Mouse (Mus musculus) layer of hippocampus, adult 11-12 months (tissue): ENCODE measurements around the gene Gm5678.

ENCODE experiments used
- DNase-seq: peaks from one replicate; pipeline ENCODE4 v3.0.0; 2022; ENCODE audit warnings: low spot score

Gm5678 gene

GRCm38 (mm10) chr16:93627761-93628400 lies at the start of gene Gm5678:
Gm5678 (plus strand) TSS chr16:93628097.
- peak; percentile 36 for DNase-seq

DNA sequence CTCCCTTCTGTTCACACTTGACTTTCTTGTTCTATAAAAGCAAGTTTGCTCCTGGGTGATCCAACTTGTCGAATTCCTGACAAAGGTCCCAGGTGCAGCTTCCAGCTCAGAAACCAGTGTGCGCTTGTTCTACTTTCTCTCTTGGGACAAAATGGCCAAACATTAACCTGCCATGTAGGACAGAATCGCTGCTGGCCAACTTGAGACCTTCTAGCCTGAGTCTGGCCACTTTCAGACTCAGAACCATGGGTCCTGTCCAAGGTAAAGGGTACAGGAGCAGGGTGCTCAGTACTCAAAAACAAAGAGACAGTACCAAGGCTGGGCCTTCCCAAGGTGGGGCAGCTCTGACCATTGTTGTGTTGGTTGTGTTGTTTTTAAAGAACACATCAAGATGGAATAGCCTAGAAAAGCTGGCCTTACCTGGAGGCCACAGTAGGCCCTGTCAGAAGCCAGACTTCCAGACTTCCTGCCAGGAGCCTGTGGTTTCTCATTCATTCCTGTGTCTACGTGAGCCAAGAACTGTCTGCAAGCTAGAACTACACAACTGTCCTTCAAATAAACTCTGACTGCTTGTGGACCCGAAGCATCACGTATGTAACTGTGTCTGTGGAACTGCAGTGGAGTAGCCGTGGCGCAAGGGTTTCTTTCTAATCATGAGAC lies 49.4 kb upstream of the Gm5678 start:
- DNase-seq: no peak

DNA sequence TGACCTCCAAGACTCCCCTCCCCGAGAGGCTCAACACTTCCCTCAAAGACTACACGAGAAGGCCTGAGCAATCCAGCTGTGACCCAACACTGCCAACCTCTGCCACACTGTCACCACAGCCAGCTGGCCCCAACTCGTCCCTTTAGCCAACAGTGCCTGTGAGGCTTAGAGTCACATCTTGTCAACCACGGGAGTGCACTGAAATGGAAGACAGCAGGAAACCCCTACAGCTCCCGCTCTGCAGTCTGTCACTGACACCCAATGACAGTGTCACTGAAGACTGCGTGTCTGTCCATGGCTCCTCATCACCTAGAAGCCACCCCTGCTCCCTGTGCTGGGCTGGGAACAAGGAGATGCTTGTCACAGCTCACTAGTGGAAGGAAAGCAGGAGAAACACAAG lies 46.8 kb upstream of the Gm5678 start:
- no peak for DNase-seq

GRCm38 (mm10) chr16:93584976-93585702 lies 42.8 kb upstream of the Gm5678 start:
- no peak for DNase-seq

GRCm38 (mm10) chr16:93585703-93586205 lies 42.1 kb upstream of the Gm5678 start:
- no peak for DNase-seq

DNA sequence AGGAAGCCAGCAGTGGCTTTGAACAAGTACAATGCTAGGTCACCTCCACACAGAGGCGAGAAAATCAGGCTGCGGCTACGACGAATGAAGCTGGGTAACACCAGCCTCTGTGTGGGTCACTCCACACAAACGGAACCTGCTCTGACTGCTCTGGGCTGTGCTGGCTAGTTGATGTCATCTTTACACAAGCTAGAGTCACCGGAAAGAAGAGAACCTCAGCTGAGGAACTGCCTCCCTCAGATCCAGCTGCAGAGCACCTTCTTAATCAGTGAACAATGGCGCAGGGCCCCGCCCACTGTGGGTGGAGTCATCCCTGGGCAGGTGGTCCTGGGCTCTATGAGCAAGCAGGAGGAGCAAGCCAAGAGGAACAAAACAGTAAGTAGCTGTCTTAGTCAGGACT lies 41.5 kb upstream of the Gm5678 start:
- no peak for DNase-seq

DNA sequence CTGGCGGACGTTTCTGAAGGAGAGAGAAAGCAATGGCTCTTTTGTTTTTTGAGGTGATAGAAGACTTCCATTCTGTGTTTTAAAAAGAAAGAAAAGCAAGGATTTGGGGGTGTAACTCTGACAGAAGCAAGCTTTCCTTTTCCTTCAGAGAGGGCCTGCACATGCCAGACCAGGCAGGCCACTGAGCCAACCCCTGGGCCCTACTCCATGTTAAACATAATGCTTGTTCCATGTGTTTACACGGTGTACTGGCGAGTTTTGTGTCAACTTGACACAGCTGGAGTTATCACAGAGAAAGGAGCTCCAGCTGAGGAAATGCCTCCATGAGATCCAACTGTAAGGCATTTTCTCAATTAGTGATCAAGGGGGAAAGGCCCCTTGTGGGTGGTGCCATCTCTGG lies 39.6 kb upstream of the Gm5678 start:
- no peak for DNase-seq

DNA sequence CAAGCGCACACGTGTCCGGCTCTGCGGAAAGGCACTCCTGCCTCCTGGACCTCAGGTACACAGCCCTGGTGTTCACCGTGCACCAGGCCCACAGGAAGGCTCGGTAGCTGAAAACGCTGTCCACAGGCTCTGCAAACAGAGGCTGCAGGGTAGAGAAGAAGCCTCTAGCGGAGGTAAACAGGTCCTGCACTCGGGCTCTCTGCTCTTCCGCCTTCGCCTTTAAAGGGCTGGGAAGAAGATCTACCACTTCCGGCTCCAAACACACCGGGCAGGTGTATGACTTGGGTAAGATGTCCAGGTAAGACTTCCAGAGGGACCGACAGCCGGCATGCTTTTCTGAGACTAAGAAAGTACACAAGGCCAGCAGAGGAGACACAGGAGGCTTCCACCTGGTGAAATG lies 37.0 kb upstream of the Gm5678 start:
- no peak for DNase-seq

- no peak for DNase-seq
Measured at GRCm38 (mm10) chr16:93591450-93592430, 36.2 kb upstream of the Gm5678 start.

GRCm38 (mm10) chr16:93592711-93593110 lies 35.2 kb upstream of the Gm5678 start:
- no peak for DNase-seq

GRCm38 (mm10) chr16:93593406-93593805 lies 34.5 kb upstream of the Gm5678 start:
- DNase-seq: no peak

DNA sequence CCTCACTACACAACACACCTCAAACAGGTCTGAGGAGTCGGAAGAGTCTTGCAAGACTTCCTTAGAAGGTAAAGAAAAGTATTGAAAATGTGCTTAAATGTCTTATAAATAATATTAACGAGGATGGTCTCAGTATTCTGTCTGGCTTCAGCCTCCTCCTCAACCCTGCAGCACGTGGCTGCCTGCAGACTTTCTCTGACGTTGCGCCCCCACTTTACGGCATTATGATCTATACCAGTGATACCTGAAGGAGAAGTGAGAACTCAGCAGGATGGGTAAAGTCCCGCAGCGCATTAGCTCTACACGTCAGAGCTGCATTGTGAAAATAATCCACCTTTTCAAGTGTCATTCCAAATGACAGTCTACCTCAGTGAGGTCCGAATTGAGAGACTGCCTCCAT lies 33.4 kb upstream of the Gm5678 start:
- DNase-seq: no peak

GRCm38 (mm10) chr16:93595766-93596165 lies 32.1 kb upstream of the Gm5678 start:
- no peak for DNase-seq

DNA sequence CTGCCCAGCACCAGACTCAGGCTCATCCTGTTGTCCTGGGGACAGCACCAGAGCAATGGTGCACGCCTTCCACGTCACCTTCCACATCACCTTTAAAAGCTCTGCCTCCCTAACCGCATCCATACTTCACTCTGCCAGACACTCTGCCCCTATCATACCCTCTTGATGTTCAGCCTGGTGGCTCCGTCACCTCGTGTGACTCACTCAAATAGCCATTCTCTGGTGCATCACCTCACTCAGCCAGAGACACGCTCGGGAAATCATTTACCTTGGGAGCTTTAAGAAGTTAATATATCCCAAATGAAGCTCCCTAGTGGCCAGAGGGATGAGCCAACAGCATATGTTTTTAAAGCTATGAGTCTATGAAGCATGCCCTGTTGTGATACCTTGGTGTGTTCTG lies 31.1 kb upstream of the Gm5678 start:
- no peak for DNase-seq

DNA sequence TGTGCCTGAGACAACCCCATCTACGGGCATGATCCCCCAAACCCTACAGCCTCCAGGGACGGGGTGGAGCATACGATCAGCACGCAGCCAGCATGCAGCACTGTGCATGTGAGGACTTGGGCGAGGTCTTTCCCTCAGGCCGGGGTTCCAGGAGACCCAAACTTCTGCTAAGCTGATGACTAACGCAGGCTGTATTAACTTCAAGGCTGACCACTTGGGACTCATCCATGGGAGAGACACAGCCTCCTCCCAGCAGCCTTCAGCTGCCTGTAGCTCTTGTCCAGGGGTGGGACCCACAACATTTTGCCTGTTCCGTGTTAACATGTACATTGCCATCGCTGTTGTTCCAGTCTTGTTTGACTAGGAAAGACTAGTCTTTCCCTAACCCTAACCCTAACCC lies 30.3 kb upstream of the Gm5678 start:
- no peak for DNase-seq

DNA sequence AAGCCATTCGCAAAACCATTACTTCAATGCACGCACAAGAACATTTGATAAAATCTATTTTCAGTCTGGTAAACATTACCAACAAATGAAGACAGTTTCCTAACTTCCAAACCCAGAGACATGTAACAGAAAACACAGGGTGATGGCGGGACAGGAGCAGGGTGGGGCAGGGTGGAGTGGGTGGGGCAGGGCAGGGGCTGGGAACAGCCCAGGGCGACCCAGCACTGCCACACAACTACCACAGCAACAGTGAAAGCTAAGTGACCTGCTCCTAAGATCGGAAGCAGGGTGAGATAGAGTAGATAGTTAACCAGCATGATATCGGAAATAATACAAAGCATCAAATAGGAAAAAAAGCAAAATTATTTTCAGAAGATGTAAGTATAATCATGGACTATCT lies 28.4 kb upstream of the Gm5678 start:
- no peak for DNase-seq

DNA sequence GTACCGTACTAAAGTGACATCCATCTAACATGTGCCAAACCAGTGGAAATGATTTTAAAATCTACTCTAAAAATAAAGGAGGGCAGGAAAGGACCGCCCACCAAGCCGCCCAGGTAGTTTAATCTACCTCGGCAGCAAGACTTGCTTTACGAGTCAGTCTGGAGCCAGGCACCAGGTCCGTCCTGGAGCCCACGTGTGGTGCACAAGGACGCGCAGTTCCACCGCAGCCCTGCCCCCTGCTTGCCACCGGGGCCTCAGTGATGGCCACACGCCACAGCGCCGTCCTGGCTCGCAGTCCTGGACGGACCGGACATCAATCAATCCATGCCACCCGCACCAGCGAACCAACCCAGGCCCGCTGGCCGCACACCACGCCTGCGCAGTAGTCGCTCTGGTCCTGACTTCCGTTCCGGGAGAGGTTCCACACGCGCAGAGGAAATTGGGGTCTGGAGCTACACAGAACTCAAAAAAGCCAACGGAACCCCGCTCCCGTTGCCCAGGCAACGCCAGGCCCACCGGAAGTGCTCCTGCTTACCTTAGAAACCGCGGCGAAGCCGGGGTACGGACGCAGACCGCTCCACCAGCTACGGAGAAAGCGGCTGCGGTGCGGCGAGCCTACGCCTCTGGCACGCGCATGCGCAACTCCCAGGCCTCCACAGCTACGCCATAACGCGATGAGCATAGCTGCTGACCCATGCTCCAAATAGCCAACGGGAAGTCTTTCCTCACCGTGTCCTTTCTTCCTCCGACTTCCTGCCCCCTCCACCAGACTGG lies 24.3 kb upstream of the Gm5678 start, which contains the start of gene Setd4:
Setd4 (minus strand) TSS at position 625 of the 774 bp plus-strand sequence.
- peak; percentile 93 for DNase-seq

DNA sequence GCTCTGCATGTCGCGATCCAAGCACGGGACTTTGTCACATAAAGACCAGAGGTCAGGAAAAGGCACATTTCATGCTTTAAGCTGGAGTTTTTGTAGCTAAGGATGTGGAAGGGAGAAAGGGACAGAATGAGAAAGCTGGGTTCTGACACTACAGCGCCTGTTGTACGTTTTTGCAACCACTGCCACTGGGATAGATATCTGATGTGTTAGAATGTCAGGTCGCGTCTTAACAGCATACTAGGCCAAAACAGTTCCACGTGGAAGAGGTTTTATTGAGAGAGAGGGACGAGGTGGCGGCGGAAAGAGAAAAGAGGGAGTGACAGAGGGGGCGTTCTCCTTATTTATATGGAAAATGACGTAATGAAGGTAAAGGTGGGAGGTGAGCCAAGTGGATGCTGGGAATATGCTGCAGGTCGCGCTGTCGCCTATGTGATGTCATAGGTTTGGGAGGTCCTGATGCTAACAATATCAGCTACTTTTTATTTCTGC lies 23.4 kb upstream of the Gm5678 start:
- DNase-seq: peak; percentile 28

GRCm38 (mm10) chr16:93605553-93605952 lies 22.3 kb upstream of the Gm5678 start, which contains the start of gene Cbr1:
Cbr1 (plus strand) TSS chr16:93605853.
- DNase-seq: no peak

DNA sequence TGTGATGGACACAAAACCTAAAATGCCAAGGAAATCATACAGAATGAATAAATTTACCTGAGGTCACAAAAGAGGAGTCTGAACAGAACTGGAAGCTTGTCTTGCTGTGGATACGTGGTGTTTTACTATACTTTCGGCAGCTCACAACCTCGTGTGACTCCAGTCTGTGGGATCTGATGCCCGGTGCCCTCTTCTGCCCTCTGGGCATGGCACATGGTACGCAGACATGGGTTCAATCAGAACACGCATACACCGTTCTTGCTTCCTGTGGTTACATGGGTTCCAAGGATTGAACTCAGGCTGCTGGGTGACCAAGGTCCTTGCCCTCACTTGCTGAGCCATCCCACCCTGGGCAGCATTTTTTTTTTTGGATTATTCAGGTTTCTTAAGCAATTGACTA lies 21.8 kb upstream of the Gm5678 start:
- DNase-seq: no peak

GRCm38 (mm10) chr16:93607669-93608101 lies 20.2 kb upstream of the Gm5678 start:
- peak; percentile 81 for DNase-seq
